Mouse (Mus musculus): ENCODE data around the gene Dennd6b. TPM values are rescaled to one million over a fixed set of nuclear protein-coding genes. Genes with fewer than 3 reads are reported as not detected.

Dennd6b gene
- total and polyA plus RNA-seq, 3 experiments = 4.1 to 9.1 (median 9.0) TPM

DNA sequence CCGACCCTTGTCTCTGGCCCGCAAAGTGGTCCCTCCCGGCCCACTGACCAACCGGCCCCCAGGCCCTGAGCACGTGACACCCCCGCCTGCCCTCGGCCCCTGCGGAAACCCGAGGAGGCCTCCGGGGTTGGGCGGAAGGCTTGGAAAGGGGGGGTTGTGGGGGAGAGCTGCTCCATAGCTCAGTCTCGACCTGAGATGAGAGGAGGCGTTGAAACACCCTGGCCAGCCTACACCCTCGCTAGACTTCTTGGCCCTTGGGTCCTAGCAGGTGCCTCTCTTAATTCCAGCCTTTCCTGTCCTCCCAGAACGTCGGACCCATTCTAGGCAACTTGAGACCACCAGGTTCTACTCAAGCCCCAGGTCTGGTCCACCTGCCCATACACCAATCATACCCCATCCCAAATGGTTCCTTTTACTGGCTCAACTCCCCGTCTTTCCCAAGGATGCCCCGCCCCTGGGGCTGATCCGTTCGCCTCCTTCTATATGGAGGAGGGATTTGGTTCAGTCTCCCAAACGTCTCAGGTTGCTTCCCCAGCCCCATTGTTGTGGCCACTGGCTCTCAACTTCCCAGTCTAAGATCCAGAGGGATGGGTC, 55.5 kb downstream of the Dennd6b start, which contains the start of gene Mapk12:
Gene Mapk12, minus strand, starts transcription at position 45 of the 594 bp plus-strand sequence.
- in situ Hi-C loops (cut with MboI; ENCODE audit: low pct_ligation_motif_present, low pct_unique_long_range_greater_than_20kb, low sequenced_read_pairs) = no loop called here
- Histone ChIP-seq H3K4me2 (ENCODE audit: insufficient read depth, low read depth, poor library complexity, severe bottlenecking) (no peak within 1 kb of the TSS), H3K27ac (ENCODE audit: insufficient read depth, low read depth) (no peak within 1 kb of the TSS), H3K9ac (ENCODE audit: insufficient read depth, low read depth) (no peak within 1 kb of the TSS), H3K4me3 (replicated peaks in 1 of 3; ENCODE audit: low read depth in 2 of 3, low read length in 2 of 3, poor library complexity in 1 of 3) (no peak within 1 kb of the TSS), H3K27me3 (replicated peaks) (peaks cover 55% of the 10 kb centered on the region), H3K4me1 (ENCODE audit: control insufficient read depth in 1 of 2, insufficient read depth in 2 of 2) (peaks cover 0 to 10% of the 10 kb centered on the region in 2 experiments; a peak in 2 of 4 replicates), H3K36me3 (replicated peaks in 1 of 2; ENCODE audit: control insufficient read depth in 1 of 2, insufficient read depth in 1 of 2, low read length in 1 of 2) (peaks cover 2 to 18% of the 10 kb centered on the region in 2 experiments), H3K9me3 (replicated peaks; ENCODE audit: low read length) (no peaks in the 10 kb centered on the region), H3K79me2 (replicated peaks; ENCODE audit: control insufficient read depth, extremely low read depth, insufficient read depth, poor library complexity, severe bottlenecking) (no peaks in the 10 kb centered on the region)
- no peak for DNase-seq (ENCODE audit: extremely low read depth)
- TF ChIP-seq MAFK (IDR thresholded peaks at IDR 0.05; ENCODE audit: insufficient replicate concordance, low read length) (no peak), RAD21 (IDR thresholded peaks at IDR 0.05; ENCODE audit: low read depth, low read length) (no peak), TCF12 (IDR thresholded peaks at IDR 0.05; ENCODE audit: low read depth, low read length) (no peak), CHD1 (IDR thresholded peaks at IDR 0.05; ENCODE audit: low read depth, low read length) (no peak), RCOR1 (conservative IDR thresholded peaks at IDR 0.05; ENCODE audit: low read depth, low read length) (no peak), MEF2A (IDR thresholded peaks at IDR 0.05; ENCODE audit: borderline replicate concordance, low read depth, low read length) (no peak), GABPA (IDR thresholded peaks at IDR 0.05; ENCODE audit: insufficient replicate concordance, low read depth, low read length) (no peak), SMC3 (IDR thresholded peaks at IDR 0.05; ENCODE audit: low read depth, low read length) (no peak), TBP (conservative IDR thresholded peaks at IDR 0.05; ENCODE audit: low read depth, low read length) (no peak), USF1 (IDR thresholded peaks at IDR 0.05; ENCODE audit: low read depth, low read length) (no peak), KAT2A (IDR thresholded peaks at IDR 0.05; ENCODE audit: insufficient replicate concordance, low read length) (no peak), UBTF (IDR thresholded peaks at IDR 0.05; ENCODE audit: low read depth, low read length) (no peak), CHD2 (IDR thresholded peaks at IDR 0.05; ENCODE audit: low read length) (no peak), MAZ (IDR thresholded peaks at IDR 0.05; ENCODE audit: low read depth, low read length) (no peak)
- dilution Hi-C loops (cut with MboI; ENCODE audit: extremely low pct_ligation_motif_present, extremely low pct_unique_long_range_greater_than_20kb, low sequenced_read_pairs) = no loop called here

DNA sequence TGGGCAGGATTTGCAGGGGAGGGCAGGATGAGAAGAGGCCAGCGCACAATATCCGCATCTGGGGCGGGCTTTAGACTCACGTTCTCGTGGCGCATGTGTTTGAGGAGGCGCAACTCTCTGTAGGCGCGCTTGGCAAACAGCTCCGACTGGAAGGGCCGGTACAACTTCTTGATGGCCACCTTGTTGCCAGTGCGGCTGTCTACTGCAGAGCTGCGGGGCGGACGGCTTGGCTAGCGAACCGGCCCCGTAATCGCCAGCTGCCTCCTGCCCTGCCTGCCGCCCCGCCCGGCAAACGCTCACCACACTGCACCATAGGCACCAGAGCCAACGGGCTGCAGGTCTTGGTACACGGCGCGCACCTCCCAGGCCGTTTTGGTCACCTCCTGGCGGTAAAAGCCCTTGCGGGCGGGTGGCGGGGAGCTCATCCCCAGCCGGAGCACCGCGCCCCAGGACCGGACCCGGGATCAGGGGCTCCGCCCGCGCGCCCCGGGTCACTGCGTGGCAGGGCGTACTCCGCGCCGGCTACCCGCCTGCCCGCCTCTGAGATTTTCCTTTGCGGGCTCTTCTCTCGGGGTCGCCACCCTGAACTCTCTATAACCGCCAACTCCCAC, 56.1 kb downstream of the Dennd6b start:
- Histone ChIP-seq H3K27ac (ENCODE audit: insufficient read depth, low read depth) (no peak overlapping the region), H3K27me3 (replicated peaks) (peaks cover 61% of the 10 kb centered on the region), H3K9ac (ENCODE audit: insufficient read depth, low read depth) (no peak overlapping the region), H3K9me3 (replicated peaks; ENCODE audit: low read length) (no peaks in the 10 kb centered on the region), H3K4me1 (ENCODE audit: control insufficient read depth in 1 of 2, insufficient read depth in 2 of 2) (peaks cover 0 to 9% of the 10 kb centered on the region in 2 experiments; a peak in 2 of 4 replicates), H3K4me2 (ENCODE audit: insufficient read depth, low read depth, poor library complexity, severe bottlenecking) (no peak overlapping the region), H3K79me2 (replicated peaks; ENCODE audit: control insufficient read depth, extremely low read depth, insufficient read depth, poor library complexity, severe bottlenecking) (no peaks in the 10 kb centered on the region), H3K4me3 (replicated peaks in 1 of 3; ENCODE audit: low read depth in 2 of 3, low read length in 2 of 3, poor library complexity in 1 of 3) (no peak overlapping the region), H3K36me3 (replicated peaks in 1 of 2; ENCODE audit: control insufficient read depth in 1 of 2, insufficient read depth in 1 of 2, low read length in 1 of 2) (peaks cover 0 to 13% of the 10 kb centered on the region in 2 experiments)
- no peak for DNase-seq (ENCODE audit: extremely low read depth)
- TF ChIP-seq CHD2 (IDR thresholded peaks at IDR 0.05; ENCODE audit: low read length) = no peak
- TF ChIP-seq ZKSCAN1 (IDR thresholded peaks at IDR 0.05; ENCODE audit: borderline replicate concordance, low read depth, low read length) = no peak
- TF ChIP-seq MAZ (IDR thresholded peaks at IDR 0.05; ENCODE audit: low read depth, low read length) = no peak
- TF ChIP-seq MAFK (IDR thresholded peaks at IDR 0.05; ENCODE audit: insufficient replicate concordance, low read length) = no peak
- TF ChIP-seq RCOR1 (conservative IDR thresholded peaks at IDR 0.05; ENCODE audit: low read depth, low read length) = no peak
- TF ChIP-seq JUN (IDR thresholded peaks at IDR 0.05; ENCODE audit: insufficient read depth, low read depth, low read length) = no peak
- no peak for TF ChIP-seq ZMIZ1 (IDR thresholded peaks at IDR 0.05; ENCODE audit: low read depth, low read length)
- no peak for TF ChIP-seq POLR2A (IDR thresholded peaks at IDR 0.05; ENCODE audit: low read depth, low read length)
- no peak for TF ChIP-seq NRF1 (IDR thresholded peaks at IDR 0.05; ENCODE audit: low read depth, low read length)
- no peak for TF ChIP-seq BHLHE40 (IDR thresholded peaks at IDR 0.05; ENCODE audit: low read depth, low read length)
- no peak for TF ChIP-seq SMC3 (IDR thresholded peaks at IDR 0.05; ENCODE audit: low read depth, low read length)
- in situ Hi-C loops (cut with MboI; ENCODE audit: low pct_ligation_motif_present, low pct_unique_long_range_greater_than_20kb, low sequenced_read_pairs) = no loop called here
- dilution Hi-C loops (cut with MboI; ENCODE audit: extremely low pct_ligation_motif_present, extremely low pct_unique_long_range_greater_than_20kb, low sequenced_read_pairs) = no loop called here

Measured in CH12.LX (cell line).